Mouse (Mus musculus) heart, adult 2 months (tissue): ENCODE results near the gene Nup210. TPM values are rescaled to one million over a fixed set of nuclear protein-coding genes. Genes with fewer than 3 reads are reported as not detected.

ENCODE experiments used
- DNase-seq, 2 experiments: peaks; one replicate each; pipeline ENCODE4 v3.0.0; 2021
- H3K27ac ChIP-seq: fragments of 200-600 bp; 2 replicates; pipeline ENCODE4 v1.8.1; 2022
- H3K27me3 ChIP-seq: fragments of 200-500 bp; 2 replicates; pipeline ENCODE4 v1.6.1; 2012; ENCODE audit warnings: mild to moderate bottlenecking, low read length, inconsistent platforms, mixed read lengths; ENCODE audit not compliant: control insufficient read depth, insufficient read depth
- H3K36me3 ChIP-seq: fragments of 200-500 bp; 2 replicates; pipeline ENCODE4 v1.6.1; 2012; ENCODE audit warnings: low read length, inconsistent platforms; ENCODE audit not compliant: control insufficient read depth, insufficient read depth
- H3K4me1 ChIP-seq: fragments of 200-500 bp; 2 replicates; pipeline ENCODE4 v1.6.1; 2011; ENCODE audit warnings: low read length; ENCODE audit not compliant: control insufficient read depth, insufficient read depth
- H3K4me3 ChIP-seq: fragments of 200-600 bp; 2 replicates; pipeline ENCODE4 v1.8.1; 2022
- H3K79me2 ChIP-seq: fragments of 200-500 bp; replicated peaks from 2 replicates; pipeline ENCODE4 v1.6.1; 2012; ENCODE audit warnings: mild to moderate bottlenecking, inconsistent platforms, low read length, moderate library complexity, mixed read lengths; ENCODE audit not compliant: control insufficient read depth, insufficient read depth
- H3K9ac ChIP-seq: fragments of 200-500 bp; 2 replicates; pipeline ENCODE4 v1.6.1; 2012; ENCODE audit warnings: low read depth, mild to moderate bottlenecking, control low read depth, inconsistent platforms, low read length, mixed read lengths
- CTCF ChIP-seq: fragments of 200-600 bp; IDR thresholded peaks from 2 replicates; pipeline ENCODE4 v1.8.1; 2022; ENCODE audit warnings: antibody characterized with exemption, mild to moderate bottlenecking, moderate library complexity
- EP300 ChIP-seq: fragments of 200-500 bp; IDR thresholded peaks from 2 replicates; pipeline ENCODE4 v1.6.1; 2011; ENCODE audit warnings: low read depth, low read length, control low read depth; ENCODE audit not compliant: insufficient read depth
- POLR2A ChIP-seq: fragments of 200-500 bp; IDR thresholded peaks from 2 replicates; pipeline ENCODE4 v1.6.1; 2011; ENCODE audit warnings: mild to moderate bottlenecking, low read depth, low read length, control low read depth; ENCODE audit not compliant: insufficient read depth
- WGBS: fragments of 180-500 bp; shearing (Covaris S2); methylation state at CpG from one replicate; pipeline ENCODE4 v1.1.7; 2018; 5-methylcytosine and 5-hydroxymethylcytosine counted together
- intact Hi-C: fragments of 180-260 bp; cut with DNase I; formaldehyde crosslinking; loops from one replicate; pipeline ENCODE4 v1.15.1; 2025
- polyA plus RNA-seq: library from polyadenylated mRNA; depleted of rRNA; stranded (reverse); fragments of >200 nt; gene quantifications from 2 replicates; pipeline ENCODE4 v1.2.3, GENCODE M21; 2012
- total RNA-seq, 2 experiments: library from RNA; stranded (reverse); gene quantifications; 2 replicates each; pipeline ENCODE4 v1.2.3; 2021

Nup210 gene
- total and polyA plus RNA-seq, 3 experiments: 2.5 to 6.4 (median 3.4) TPM

DNA sequence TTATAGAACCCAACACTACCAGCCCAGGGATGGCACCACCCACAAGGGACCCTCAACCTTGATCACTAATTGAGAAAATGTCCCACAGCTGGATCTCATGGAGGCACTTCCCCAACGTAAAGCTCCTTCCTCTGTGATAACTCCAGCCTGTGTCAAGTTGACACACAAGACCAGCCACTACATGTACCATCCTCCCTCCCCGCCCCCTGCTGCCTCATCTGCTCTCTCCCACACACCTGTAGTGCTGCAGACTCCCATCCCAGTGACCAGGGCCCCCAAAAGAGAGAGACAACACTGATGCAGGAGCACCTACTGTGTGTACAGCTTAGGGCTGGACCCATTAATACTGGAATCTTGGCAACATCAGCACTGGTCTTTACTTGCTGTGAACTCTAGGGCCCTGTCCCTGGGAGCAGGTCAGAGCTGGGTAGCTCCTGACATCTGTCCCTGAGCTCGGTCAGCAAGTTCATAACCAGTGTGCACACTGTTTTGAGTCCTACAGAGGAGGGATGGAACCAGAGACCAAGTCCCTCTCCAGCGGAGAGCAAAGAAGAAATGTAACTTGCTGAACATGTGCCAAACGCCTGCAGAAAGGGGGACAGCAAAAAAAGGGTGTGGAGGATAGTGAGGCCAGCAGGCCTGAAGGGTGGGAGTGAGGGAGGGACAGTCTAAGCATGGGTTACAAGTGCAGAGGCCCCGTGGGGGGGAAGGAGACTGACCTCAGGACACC lies 45.0 kb upstream of the Nup210 start:
- H3K4me1 ChIP-seq: peaks cover 3% of the 10 kb centered on the region
- no peaks in the 10 kb centered on the region for H3K79me2 ChIP-seq
- no peak overlapping the region for H3K9ac ChIP-seq
- TF ChIP-seq CTCF: no peak
- TF ChIP-seq POLR2A: no peak
- no peak for TF ChIP-seq EP300
- no peaks in the 10 kb centered on the region for H3K36me3 ChIP-seq
- no peak for DNase-seq
- intact Hi-C loops: no loop called here
- no peaks in the 10 kb centered on the region for H3K27me3 ChIP-seq
- H3K4me3 ChIP-seq: no peak overlapping the region
- 83% methylated on average over 6 of the region's 6 CpGs for WGBS
- H3K27ac ChIP-seq: no peak overlapping the region

DNA sequence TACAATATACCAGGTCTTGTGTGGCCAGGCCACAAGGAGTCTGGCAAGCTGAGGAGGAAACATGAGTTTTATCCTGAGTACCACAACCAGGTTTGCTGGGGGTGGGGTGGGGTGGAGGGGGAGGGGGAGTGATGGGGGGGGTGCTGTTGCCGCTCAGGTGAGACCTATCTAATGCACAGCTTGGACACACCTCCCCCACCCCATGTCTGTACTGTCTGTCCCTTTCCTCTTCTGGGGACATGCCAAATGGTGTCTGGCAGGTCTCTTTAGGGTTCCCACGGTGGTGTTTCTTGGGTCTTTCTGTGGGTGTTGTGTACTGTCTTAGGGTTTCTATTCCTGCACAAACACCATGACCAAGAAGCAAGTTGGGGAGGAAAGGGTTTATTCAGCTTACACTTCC lies 44.3 kb upstream of the Nup210 start:
- intact Hi-C loops: no loop called here
- H3K79me2 ChIP-seq: no peaks in the 10 kb centered on the region
- no peaks in the 10 kb centered on the region for H3K27me3 ChIP-seq
- no peak overlapping the region for H3K4me3 ChIP-seq
- WGBS: 89% methylated on average over 2 of the region's 2 CpGs
- H3K36me3 ChIP-seq: no peaks in the 10 kb centered on the region
- TF ChIP-seq POLR2A: no peak
- H3K4me1 ChIP-seq: peaks cover 3% of the 10 kb centered on the region
- no peak overlapping the region for H3K27ac ChIP-seq
- no peak overlapping the region for H3K9ac ChIP-seq
- DNase-seq: no peak

DNA sequence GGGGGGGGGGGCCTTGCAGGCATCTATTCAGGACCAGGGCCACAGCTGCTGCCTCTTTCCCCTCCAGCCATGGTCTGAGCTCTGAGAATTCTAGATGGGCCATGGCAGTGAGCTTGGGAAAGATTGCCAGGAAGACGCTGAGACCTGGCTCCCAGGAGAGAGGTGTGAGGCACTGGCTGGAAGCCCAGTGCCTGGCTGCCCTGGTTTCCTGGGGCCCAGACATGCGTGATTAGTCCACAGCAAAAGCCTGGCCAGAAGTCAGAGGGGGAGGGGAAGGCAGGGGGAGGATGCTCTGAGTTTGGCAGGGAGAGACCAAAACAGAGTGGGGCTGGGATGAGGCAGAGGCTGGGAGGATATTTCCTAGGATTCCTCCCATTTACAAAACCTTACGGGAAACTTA lies 43.8 kb upstream of the Nup210 start:
- no peaks in the 10 kb centered on the region for H3K36me3 ChIP-seq
- peaks cover 3% of the 10 kb centered on the region for H3K4me1 ChIP-seq
- no peak overlapping the region for H3K4me3 ChIP-seq
- WGBS: 14% methylated on average over 3 of the region's 3 CpGs
- H3K9ac ChIP-seq: no peak overlapping the region
- peak; percentile 68 to 82 for DNase-seq
- H3K79me2 ChIP-seq: no peaks in the 10 kb centered on the region
- TF ChIP-seq CTCF (no peak), POLR2A (no peak), EP300 (0 out of 2 replicates have a peak, but pooled peaks have one; percentile 14)
- no peaks in the 10 kb centered on the region for H3K27me3 ChIP-seq
- intact Hi-C loops: no loop called here
- no peak overlapping the region for H3K27ac ChIP-seq

- intact Hi-C loops: no loop called here
- Histone ChIP-seq H3K27me3 (no peaks in the 10 kb centered on the region), H3K79me2 (no peaks in the 10 kb centered on the region), H3K4me1 (peaks cover 3% of the 10 kb centered on the region), H3K27ac (no peak overlapping the region; the same call in 1 of the 2 replicates), H3K4me3 (no peak overlapping the region), H3K9ac (no peak overlapping the region), H3K36me3 (no peaks in the 10 kb centered on the region)
- 80% methylated on average over 9 of the region's 9 CpGs for WGBS
- no peak for DNase-seq
- no peak for TF ChIP-seq EP300
- TF ChIP-seq POLR2A: no peak
- TF ChIP-seq CTCF: no peak
Measured at GRCm38 (mm10) chr6:91159047-91159446, 42.4 kb upstream of the Nup210 start.

DNA sequence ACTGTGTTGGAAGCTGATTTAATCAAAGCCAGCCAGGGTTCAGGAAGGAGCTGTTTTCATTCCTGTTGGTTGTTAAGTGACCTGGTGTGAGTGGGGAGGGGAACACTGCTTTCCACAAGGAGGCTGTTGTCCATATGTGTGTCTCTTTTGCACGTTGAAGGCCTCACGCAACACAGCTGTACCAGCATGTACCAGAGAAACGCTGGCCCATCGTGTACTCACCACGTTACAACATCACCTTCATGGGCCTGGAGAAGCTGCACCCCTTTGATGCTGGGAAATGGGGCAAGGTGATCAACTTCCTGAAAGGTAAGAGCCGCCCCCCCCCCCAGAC lies 40.6 kb upstream of the Nup210 start:
- H3K27me3 ChIP-seq: no peaks in the 10 kb centered on the region
- H3K9ac ChIP-seq: peak overlapping the region; percentile 79
- H3K4me3 ChIP-seq: peak overlapping the region; percentile 63
- intact Hi-C loops: no loop called here
- WGBS: 54% methylated on average over 6 of the region's 6 CpGs
- H3K79me2 ChIP-seq: no peaks in the 10 kb centered on the region
- no peak overlapping the region; the same call in 1 of the 2 replicates for H3K27ac ChIP-seq
- DNase-seq: no peak
- peaks cover 3% of the 10 kb centered on the region for H3K4me1 ChIP-seq
- TF ChIP-seq CTCF (no peak), EP300 (no peak), POLR2A (no peak)
- H3K36me3 ChIP-seq: no peaks in the 10 kb centered on the region

- Histone ChIP-seq H3K36me3 (no peaks in the 10 kb centered on the region), H3K27ac (peak within 1 kb of the TSS; percentile 60), H3K4me1 (peaks cover 3% of the 10 kb centered on the region), H3K4me3 (peak within 1 kb of the TSS; percentile 63), H3K9ac (peak within 1 kb of the TSS; percentile 79), H3K79me2 (no peaks in the 10 kb centered on the region), H3K27me3 (no peaks in the 10 kb centered on the region)
- TF ChIP-seq CTCF (no peak), POLR2A (peak; percentile 43; the same call in 1 of the 2 replicates), EP300 (no peak)
- WGBS: 2% methylated on average over 39 of the region's 42 CpGs
- peak; percentile 87 to 91 for DNase-seq
- intact Hi-C loops: no loop called here
Measured at GRCm38 (mm10) chr6:91156554-91157236, 40.1 kb upstream of the Nup210 start, which contains the start of gene Hdac11. Gene Hdac11 (plus strand): TSS chr6:91156665.
